In genomic region chr1:149198854-149199253, GRCm38 (mm10) we compare ENCODE assay signal across 21 mouse cellular contexts.
"Had no signal": no experiment of that assay in that cellular context is flagged by ENCODE, and none has a peak within 500 bp of the region (broad histone marks: within the 10 kb centered on the region; RNA-seq: fewer than 3 reads in every experiment).

No protein-coding gene starts in this region.

- H3K27me3 ChIP-seq: limb, embryonic 13.5 days; liver, embryonic 12.5 days; liver, embryonic 15.5 days; lung, embryonic 15.5 days; midbrain, embryonic 12.5 days; neural tube, embryonic 13.5 days had no signal

- H3K9me3 ChIP-seq: limb, embryonic 10.5 days; limb, embryonic 13.5 days; liver, embryonic 12.5 days; liver, embryonic 15.5 days; lung, embryonic 15.5 days; midbrain, embryonic 12.5 days; neural tube, embryonic 13.5 days had no signal

- H3K27ac ChIP-seq: limb, embryonic 10.5 days; limb, embryonic 13.5 days; liver, embryonic 12.5 days; liver, embryonic 15.5 days; lung, embryonic 15.5 days; midbrain, embryonic 12.5 days; neural tube, embryonic 13.5 days had no signal

- H3K36me3 ChIP-seq: limb, embryonic 10.5 days; limb, embryonic 13.5 days; liver, embryonic 12.5 days; liver, embryonic 15.5 days; lung, embryonic 15.5 days; midbrain, embryonic 12.5 days; neural tube, embryonic 13.5 days had no signal

- H3K9ac ChIP-seq: limb, embryonic 13.5 days; liver, embryonic 12.5 days; liver, embryonic 15.5 days; lung, embryonic 15.5 days; midbrain, embryonic 12.5 days; neural tube, embryonic 13.5 days had no signal

- H3K4me3 ChIP-seq: limb, embryonic 10.5 days; limb, embryonic 13.5 days; liver, embryonic 12.5 days; liver, embryonic 15.5 days; lung, embryonic 15.5 days; midbrain, embryonic 12.5 days; myocyte; neural tube, embryonic 13.5 days had no signal

- H3K4me1 ChIP-seq: limb, embryonic 10.5 days; limb, embryonic 13.5 days; liver, embryonic 12.5 days; liver, embryonic 15.5 days; lung, embryonic 15.5 days; midbrain, embryonic 12.5 days; neural tube, embryonic 13.5 days had no signal

- H3K4me2 ChIP-seq: limb, embryonic 13.5 days; liver, embryonic 12.5 days; liver, embryonic 15.5 days; lung, embryonic 15.5 days; midbrain, embryonic 12.5 days; neural tube, embryonic 13.5 days had no signal

- ATAC-seq: liver, embryonic 12.5 days; midbrain, embryonic 16.5 days had no signal

- DNase-seq: kidney, adult 9 months; kidney, postnatal 14 days; kidney, postnatal 4 days; liver; lung, adult 18-20 months; lung, postnatal 10 days; lung, postnatal 36 days; retina, postnatal 1 day; right cerebral cortex, postnatal 25 days; spleen, adult 18-20 months; thymus, adult 18-20 months; thymus, postnatal 36 days had no signal
